Mouse (Mus musculus) gastrocnemius, postnatal 36 days (tissue): ENCODE results near the gene Prg2. TPM values are rescaled to one million over a fixed set of nuclear protein-coding genes. Genes with fewer than 3 reads are reported as not detected.

Experiments used
- DNase-seq, 2 experiments: peaks; one replicate each; pipeline ENCODE4 v3.0.0; 2022
- intact Hi-C: fragments of 180-260 bp; cut with DNase I; formaldehyde crosslinking; loops from one replicate; pipeline ENCODE4 v1.15.1; 2025
- total RNA-seq, 2 experiments: library from RNA; stranded (reverse); gene quantifications; 2 replicates each; pipeline ENCODE4 v1.2.3; 2021

Prg2 gene
- total RNA-seq, 2 experiments from 2014 or later = not detected

- intact Hi-C loops = loop anchor here (10.0 kb wide), 1 partner anchor 223 kb away; no protein-coding TSS in a partner anchor
- DNase-seq = no peak
These were observed 41.8 kb downstream of the Prg2 start for GRCm38 (mm10) chr2:85022043-85022442.

GRCm38 (mm10) chr2:85026178-85026577, 45.9 kb downstream of the Prg2 start:
- intact Hi-C loops = loop anchor here (10.0 kb wide), 1 partner anchor 219 kb away; no protein-coding TSS in a partner anchor
- no peak for DNase-seq

- DNase-seq = no peak
- intact Hi-C loops = loop anchor here (10.0 kb wide), 1 partner anchor 218 kb away; no protein-coding TSS in a partner anchor
These were observed 47.0 kb downstream of the Prg2 start for GRCm38 (mm10) chr2:85027281-85027680.

- no peak for DNase-seq
- intact Hi-C loops = loop anchor here (10.0 kb wide), 1 partner anchor 215 kb away; no protein-coding TSS in a partner anchor
These were observed 49.6 kb downstream of the Prg2 start for GRCm38 (mm10) chr2:85029897-85030296.

GRCm38 (mm10) chr2:85030989-85031388, 50.7 kb downstream of the Prg2 start:
- intact Hi-C loops = no loop called here
- DNase-seq = no peak

- intact Hi-C loops = no loop called here
- no peak for DNase-seq
These were observed 52.9 kb downstream of the Prg2 start for GRCm38 (mm10) chr2:85033121-85033520.

Other genes with a start within 250 kb of the Prg2 start
- under 1 TPM; 0.35 to 0.61 TPM for gene Ypel4, start 246.4 kb upstream of the Prg2 start, total RNA-seq
- gene Gm19426, start 236.8 kb upstream of the Prg2 start, total RNA-seq = under 1 TPM in 1 of 2 experiments, not detected in 1; 0.51 TPM
- gene Serping1, start 205.0 kb upstream of the Prg2 start, total RNA-seq = 10 to 100 TPM; 44.8 to 46.5 TPM
- gene Ube2l6, start 181.6 kb upstream of the Prg2 start, total RNA-seq = 1 to 10 TPM; 2.6 to 3.5 TPM
- 10 to 100 TPM; 58.7 to 84.0 TPM for gene Smtnl1, start 157.8 kb upstream of the Prg2 start, total RNA-seq
- 10 to 100 TPM; 39.6 to 55.9 TPM for gene Timm10, start 153.5 kb upstream of the Prg2 start, total RNA-seq
- gene Slc43a1, start 141.6 kb upstream of the Prg2 start, total RNA-seq = 10 to 100 TPM in 1 of 2 experiments, 1 to 10 TPM in 1; 7.6 to 19.2 TPM
- under 1 TPM; 0.20 to 0.26 TPM for gene Rtn4rl2, start 93.8 kb upstream of the Prg2 start, total RNA-seq
- 10 to 100 TPM; 17.9 to 30.2 TPM for gene Slc43a3, start 43.9 kb upstream of the Prg2 start, total RNA-seq
- gene Prg3, start 7.8 kb downstream of the Prg2 start, total RNA-seq = not detected
- 10 to 100 TPM; 24.4 to 28.3 TPM for gene Ssrp1, start 56.8 kb downstream of the Prg2 start, total RNA-seq
- gene P2rx3, start 57.0 kb downstream of the Prg2 start, total RNA-seq = under 1 TPM; 0.57 to 0.69 TPM
- gene Tnks1bp1, start 67.6 kb downstream of the Prg2 start, total RNA-seq = 10 to 100 TPM; 27.2 to 29.6 TPM
- gene Aplnr, start 155.8 kb downstream of the Prg2 start, total RNA-seq = 10 to 100 TPM in 1 of 2 experiments, 1 to 10 TPM in 1; 8.8 to 14.6 TPM
- gene Lrrc55, start 216.7 kb downstream of the Prg2 start, total RNA-seq = 1 to 10 TPM in 1 of 2 experiments, under 1 TPM in 1; 0.76 to 1.5 TPM